Mouse (Mus musculus) small intestine, adult 2 months (tissue): Measurements from ENCODE around the gene 3100002H09Rik.

Source experiments
- CTCF ChIP-seq: fragments of 200-500 bp; IDR thresholded peaks from 2 replicates; pipeline ENCODE4 v1.5.1; 2012; ENCODE audit warnings: low read depth, mild to moderate bottlenecking, control low read depth, inconsistent platforms, low read length, moderate library complexity, mixed read lengths; ENCODE audit not compliant: insufficient replicate concordance, insufficient read length; ENCODE audit errors: extremely low read depth
- POLR2A ChIP-seq: fragments of 200-500 bp; IDR thresholded peaks from 2 replicates; pipeline ENCODE4 v1.6.1; 2012; ENCODE audit warnings: low read depth, mild to moderate bottlenecking, control low read depth, inconsistent platforms, low read length, moderate library complexity

GRCm38 (mm10) chr4:124592241-124592640, 18.4 kb downstream of the 3100002H09Rik start:
- TF ChIP-seq CTCF (no peak), POLR2A (no peak)
